Comparison of ENCODE assay signal across 10 mouse cellular contexts in the genomic region with DNA sequence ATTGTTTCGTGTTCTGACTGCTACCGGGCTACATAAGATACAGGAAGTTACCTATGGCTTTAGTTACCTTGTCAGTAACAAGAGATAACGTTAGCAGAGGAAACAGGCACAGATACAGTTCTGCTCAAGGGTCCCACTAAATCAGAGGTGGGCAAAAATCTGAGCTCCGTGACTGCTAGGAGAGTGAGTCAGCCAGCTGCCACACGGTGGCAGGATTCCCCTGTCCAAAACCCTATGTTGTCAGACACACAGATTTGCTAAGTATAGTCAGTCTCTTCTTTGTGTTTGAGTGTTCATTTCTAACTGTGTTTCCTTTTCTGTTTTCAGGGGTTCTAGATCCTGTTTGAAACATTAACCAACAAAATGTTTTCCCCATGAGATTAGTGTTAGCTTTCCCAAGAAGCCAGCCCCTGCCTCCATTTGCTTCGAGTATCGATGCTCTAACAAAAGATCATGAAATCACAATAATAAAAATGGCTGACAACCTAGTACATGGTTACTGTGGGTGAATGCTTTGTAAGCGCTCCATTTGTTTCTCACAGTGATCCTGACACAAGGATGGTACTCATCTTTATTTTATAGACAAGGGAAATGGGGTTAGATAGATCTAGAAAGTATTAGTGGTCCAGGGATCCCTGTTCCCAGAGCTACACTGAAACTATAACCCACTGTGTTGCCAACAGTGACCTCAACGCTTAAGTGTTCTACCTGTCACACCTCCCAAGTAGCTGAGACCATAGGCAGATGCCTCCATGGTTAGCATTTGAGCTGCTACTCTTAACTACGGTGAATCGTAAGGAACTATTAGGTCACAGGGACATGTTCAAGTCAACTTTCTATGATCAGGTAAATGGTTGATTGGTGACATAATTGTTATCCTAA. TPM values are rescaled to one million over a fixed set of nuclear protein-coding genes. Genes with fewer than 3 reads are reported as not detected.
DNase-seq lines count a peak whose midpoint lies in the region; ATAC-seq and TF ChIP-seq lines count a peak whose summit lies in the region.
"Had no signal": no experiment of that assay in that cellular context is flagged by ENCODE, and none has a peak within 500 bp of the region (broad histone marks: within the 10 kb centered on the region; RNA-seq: fewer than 3 reads in every experiment).

No protein-coding gene starts in this region.

- no peak overlapping the region for H3K9ac ChIP-seq in hindbrain, embryonic 11.5 days (ENCODE audit: low read depth, low read length)
- H3K9ac ChIP-seq: heart, embryonic 15.5 days had no signal

- H3K4me1 ChIP-seq in embryonic fibroblast, embryonic 13.5 days (ENCODE audit: control insufficient read depth, insufficient read depth, low read length) = no peaks in the 10 kb centered on the region
- no peaks in the 10 kb centered on the region for H3K4me1 ChIP-seq in hindbrain, embryonic 11.5 days (replicated peaks; ENCODE audit: control insufficient read depth, insufficient read depth, low read length)
- H3K4me1 ChIP-seq in small intestine, adult 2 months (ENCODE audit: control insufficient read depth, insufficient read depth, insufficient read length, low read length) = no peaks in the 10 kb centered on the region
- H3K4me1 ChIP-seq: heart, embryonic 15.5 days had no signal

- no peak overlapping the region for H3K4me2 ChIP-seq in hindbrain, embryonic 11.5 days (replicated peaks; ENCODE audit: low read depth, low read length)
- H3K4me2 ChIP-seq: heart, embryonic 15.5 days had no signal

- no peak overlapping the region for H3K4me3 ChIP-seq in embryonic fibroblast, embryonic 13.5 days (ENCODE audit: insufficient read depth, low read length)
- no peak overlapping the region for H3K4me3 ChIP-seq in hindbrain, embryonic 11.5 days (ENCODE audit: low read depth, low read length)
- H3K4me3 ChIP-seq in small intestine, adult 2 months (ENCODE audit: low read depth, low read length) = no peak overlapping the region
- H3K4me3 ChIP-seq: heart, embryonic 15.5 days had no signal

- H3K36me3 ChIP-seq in hindbrain, embryonic 11.5 days (ENCODE audit: control insufficient read depth, insufficient read depth, low read length) = no peaks in the 10 kb centered on the region
- H3K36me3 ChIP-seq in small intestine, adult 2 months (ENCODE audit: control insufficient read depth, insufficient read depth, low read length) = peaks cover 2% of the 10 kb centered on the region

- no peak for ATAC-seq in CD4-positive, CD25-positive, alpha-beta regulatory T cell, adult 4 months
- peak; percentile 76 for ATAC-seq in hindbrain, embryonic 11.5 days (ENCODE audit: low FRiP score)
- peak; percentile 90 for ATAC-seq in megakaryocyte progenitor cell, adult 5-6 weeks (replicated peaks; ENCODE audit: poor library complexity)

- 62% methylated on average over 11 of the region's 11 CpGs for WGBS in hindbrain, embryonic 11.5 days
- 53% methylated on average over 11 of the region's 11 CpGs for whole genome bisulfite sequencing in small intestine, adult 2 months

- TF ChIP-seq POLR2A in embryonic fibroblast, embryonic 13.5 days (IDR thresholded peaks at IDR 0.05; ENCODE audit: low read depth, low read length) = no peak
- TF ChIP-seq POLR2A in small intestine, adult 2 months (IDR thresholded peaks at IDR 0.05; ENCODE audit: low read depth, low read length) = no peak

- H3K27ac ChIP-seq in embryonic fibroblast, embryonic 13.5 days (ENCODE audit: insufficient read depth, low read length) = no peak overlapping the region
- no peak overlapping the region for H3K27ac ChIP-seq in hindbrain, embryonic 11.5 days (ENCODE audit: low read depth, low read length)
- H3K27ac ChIP-seq in small intestine, adult 2 months (ENCODE audit: insufficient read depth, low read depth, low read length) = no peak overlapping the region
- H3K27ac ChIP-seq: heart, embryonic 15.5 days had no signal

- no peaks in the 10 kb centered on the region for H3K9me3 ChIP-seq in hindbrain, embryonic 11.5 days (ENCODE audit: control insufficient read depth, low read length)
- H3K9me3 ChIP-seq: heart, embryonic 15.5 days had no signal

- peak; percentile 70 for TF ChIP-seq CTCF in embryonic fibroblast, embryonic 13.5 days (IDR thresholded peaks at IDR 0.05; ENCODE audit: borderline replicate concordance, insufficient read depth, low read length)
- TF ChIP-seq CTCF in small intestine, adult 2 months (IDR thresholded peaks at IDR 0.05; ENCODE audit: extremely low read depth, insufficient read length, insufficient replicate concordance, low read depth, low read length) = peak; percentile 67; the same call in 1 of the 2 replicates

- peak; percentile 26 for DNase-seq in CD4-positive, CD25-positive, alpha-beta regulatory T cell, adult 2 months (ENCODE audit: low read depth, low spot score)
- peak; percentile 60 for DNase-seq in ES-CJ7 (ENCODE audit: low read depth, low spot score)
- peak; percentile 79 for DNase-seq in hindbrain, embryonic 11.5 days (ENCODE audit: low spot score)
- peak; percentile 18 to 58 for DNase-seq in layer of hippocampus, adult 8-10 months (ENCODE audit: low spot score in 2 of 2)

- no peaks in the 10 kb centered on the region for H3K27me3 ChIP-seq in hindbrain, embryonic 11.5 days (ENCODE audit: control insufficient read depth, insufficient read depth, low read length)
- no peaks in the 10 kb centered on the region for H3K27me3 ChIP-seq in small intestine, adult 2 months (ENCODE audit: control insufficient read depth, insufficient read depth, low read length)
- H3K27me3 ChIP-seq: heart, embryonic 15.5 days had no signal

RNA-seq across cellular contexts. Expression of a gene that starts 15.3 kb away (rescaled TPM):
- 10 to 100 TPM; 23.5 to 34.6 TPM for polyA plus RNA-seq in CD4-positive, CD25-positive, alpha-beta regulatory T cell, adult 4 months (2017; shearing (Covaris generic))
- 18.0 and 18.5 TPM in 2 replicates for polyA plus RNA-seq in embryonic fibroblast, embryonic 13.5 days (2011; ENCODE audit: insufficient read length, low read depth, missing spikeins)
- polyA plus RNA-seq in hindbrain, embryonic 11.5 days (2014; fragmentation: Nextera tagmentation; extraction: Ambion mirVana) = 31.4 and 33.5 TPM in 2 replicates
- 10 to 100 TPM; 12.4 to 16.1 (median 13.4) TPM for total RNA-seq in layer of hippocampus, adult 8-10 months (2022)
- total RNA-seq in megakaryocyte progenitor cell, adult 5-6 weeks (2015) = 25.7 and 33.6 TPM in 2 replicates
- total RNA-seq in megakaryocyte progenitor cell, adult 5-6 weeks (2017) = 16.7 and 17.8 TPM in 2 replicates
- polyA plus RNA-seq in small intestine, adult 2 months (2012; rRNA removed) = 1.5 and 2.7 TPM in 2 replicates

RNA-seq across cellular contexts. Expression of a gene that starts 15.3 kb away (rescaled TPM):
- 100 to 1,000 TPM; 126 to 135 TPM for polyA plus RNA-seq in CD4-positive, CD25-positive, alpha-beta regulatory T cell, adult 4 months (2017; shearing (Covaris generic))
- 68.5 and 84.4 TPM in 2 replicates for polyA plus RNA-seq in embryonic fibroblast, embryonic 13.5 days (2011; ENCODE audit: insufficient read length, low read depth, missing spikeins)
- polyA plus RNA-seq in hindbrain, embryonic 11.5 days (2014; fragmentation: Nextera tagmentation; extraction: Ambion mirVana) = 126 and 130 TPM in 2 replicates
- 10 to 100 TPM; 20.9 to 24.9 (median 22.1) TPM for total RNA-seq in layer of hippocampus, adult 8-10 months (2022)
- total RNA-seq in megakaryocyte progenitor cell, adult 5-6 weeks (2015) = 97.5 and 113 TPM in 2 replicates
- total RNA-seq in megakaryocyte progenitor cell, adult 5-6 weeks (2017) = 37.0 and 43.3 TPM in 2 replicates
- 0.05 and 0.18 TPM in 2 replicates for polyA plus RNA-seq in small intestine, adult 2 months (2012; rRNA removed)

RNA-seq across cellular contexts. Expression of a gene that starts 30.8 kb away (rescaled TPM):
- polyA plus RNA-seq in CD4-positive, CD25-positive, alpha-beta regulatory T cell, adult 4 months (2017; shearing (Covaris generic)) = 10 to 100 TPM; 10.8 to 16.9 TPM
- polyA plus RNA-seq in embryonic fibroblast, embryonic 13.5 days (2011; ENCODE audit: insufficient read length, low read depth, missing spikeins) = 20.9 and 28.4 TPM in 2 replicates
- 16.0 TPM in 2 replicates for polyA plus RNA-seq in hindbrain, embryonic 11.5 days (2014; fragmentation: Nextera tagmentation; extraction: Ambion mirVana)
- 10 to 100 TPM; 21.6 to 29.3 (median 23.6) TPM for total RNA-seq in layer of hippocampus, adult 8-10 months (2022)
- 41.6 and 54.4 TPM in 2 replicates for total RNA-seq in megakaryocyte progenitor cell, adult 5-6 weeks (2015)
- 40.9 and 46.0 TPM in 2 replicates for total RNA-seq in megakaryocyte progenitor cell, adult 5-6 weeks (2017)
- polyA plus RNA-seq in small intestine, adult 2 months (2012; rRNA removed) = 0.30 and 0.77 TPM in 2 replicates

RNA-seq across cellular contexts. Expression of a gene that starts 57.4 kb away (rescaled TPM):
- not detected for polyA plus RNA-seq in CD4-positive, CD25-positive, alpha-beta regulatory T cell, adult 4 months (2017; shearing (Covaris generic))
- not detected in 2 replicates for polyA plus RNA-seq in embryonic fibroblast, embryonic 13.5 days (2011; ENCODE audit: insufficient read length, low read depth, missing spikeins)
- polyA plus RNA-seq in hindbrain, embryonic 11.5 days (2014; fragmentation: Nextera tagmentation; extraction: Ambion mirVana) = not detected in 2 replicates
- not detected for total RNA-seq in layer of hippocampus, adult 8-10 months (2022)
- not detected in 2 replicates for total RNA-seq in megakaryocyte progenitor cell, adult 5-6 weeks (2015)
- not detected in 2 replicates for total RNA-seq in megakaryocyte progenitor cell, adult 5-6 weeks (2017)
- polyA plus RNA-seq in small intestine, adult 2 months (2012; rRNA removed) = not detected in 2 replicates
- polyA plus RNA-seq: heart, embryonic 15.5 days; stomach, embryonic 16.5 days had no signal

Comparison
In these comparisons a context has a peak if more than half of its experiments do, and no peak if none do; other contexts are left out.
1. DNase-seq: peak in every context shown above with its lines; median percentile 79 in hindbrain, embryonic 11.5 days; 60 in ES-CJ7; 38 in layer of hippocampus, adult 8-10 months; 26 in CD4-positive, CD25-positive, alpha-beta regulatory T cell, adult 2 months.
2. RNA of a gene that starts 15.3 kb away (polyA plus RNA-seq): 126 to 135 TPM in CD4-positive, CD25-positive, alpha-beta regulatory T cell, adult 4 months, 126 to 130 TPM in hindbrain, embryonic 11.5 days and 68.5 to 84.4 TPM in embryonic fibroblast, embryonic 13.5 days; 0.05 to 0.18 TPM in small intestine, adult 2 months; every median in the first group is over 10 times any median in the second.